Mouse (Mus musculus) WW6 (cell line): Measurements from ENCODE around the gene Clgn.
A peak's percentile ranks its signal among the peaks of the same experiment; 100 is the strongest.

Experiments
- DNase-seq: peaks from one replicate; pipeline ENCODE4 v3.0.0-alpha.2; 2013; ENCODE audit warnings: low read depth, low spot score

Clgn gene

DNA sequence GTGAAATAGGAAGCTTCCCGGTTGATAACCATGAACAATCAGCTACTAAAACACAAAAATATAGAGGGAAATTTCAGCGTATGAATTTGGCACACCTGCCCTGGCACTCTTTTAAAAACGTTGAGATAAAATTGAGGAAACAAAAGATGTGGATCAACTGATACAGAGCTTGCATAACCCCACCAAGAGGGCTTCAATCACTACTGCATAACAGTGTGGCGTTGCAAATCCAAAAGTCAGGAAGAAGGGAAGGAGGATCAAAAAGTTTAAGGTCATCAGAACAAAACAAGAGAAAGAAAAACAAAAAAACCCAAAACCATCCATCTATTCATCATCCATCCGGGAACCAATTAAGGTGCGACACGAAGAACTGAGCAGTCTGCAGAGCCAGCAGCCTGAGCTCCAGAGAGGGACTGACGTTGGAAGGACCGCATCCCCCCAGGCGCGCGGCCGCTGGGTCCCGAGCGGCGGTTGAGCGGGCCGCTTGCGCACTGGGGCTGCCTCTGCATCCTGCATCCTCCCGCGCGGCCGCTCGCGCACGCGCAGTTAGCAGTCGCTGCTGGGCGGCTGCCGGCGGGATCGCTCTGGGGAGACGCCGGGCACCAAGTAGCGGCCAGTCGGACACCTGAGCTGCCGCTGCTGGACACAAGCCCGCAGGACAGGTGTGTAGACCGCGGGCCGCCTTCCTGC, at the start of gene Clgn:
Gene Clgn (plus strand): TSS at position 552 of the 690 bp plus-strand sequence.
- peak; percentile 56 for DNase-seq

DNA sequence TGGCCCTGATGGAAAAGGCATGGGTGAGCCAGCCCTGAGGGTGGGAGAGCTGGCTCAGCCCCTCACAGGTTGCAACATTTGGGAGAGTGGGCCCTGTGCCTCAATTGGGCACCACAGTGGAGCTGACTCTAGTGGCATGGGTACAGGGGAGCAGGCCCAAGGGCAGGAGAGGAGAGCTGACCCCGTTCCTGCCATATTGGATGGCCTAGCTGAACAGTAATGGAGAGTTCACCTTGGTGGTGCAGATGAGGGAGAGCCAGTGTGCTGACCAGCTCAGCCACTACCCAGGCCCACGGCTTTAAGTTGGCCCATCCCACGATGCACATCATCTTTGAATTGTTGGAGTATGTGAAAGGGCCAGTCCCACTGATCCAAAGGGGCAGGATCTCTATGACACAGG, 47.6 kb upstream of the Clgn start:
- DNase-seq: no peak

DNA sequence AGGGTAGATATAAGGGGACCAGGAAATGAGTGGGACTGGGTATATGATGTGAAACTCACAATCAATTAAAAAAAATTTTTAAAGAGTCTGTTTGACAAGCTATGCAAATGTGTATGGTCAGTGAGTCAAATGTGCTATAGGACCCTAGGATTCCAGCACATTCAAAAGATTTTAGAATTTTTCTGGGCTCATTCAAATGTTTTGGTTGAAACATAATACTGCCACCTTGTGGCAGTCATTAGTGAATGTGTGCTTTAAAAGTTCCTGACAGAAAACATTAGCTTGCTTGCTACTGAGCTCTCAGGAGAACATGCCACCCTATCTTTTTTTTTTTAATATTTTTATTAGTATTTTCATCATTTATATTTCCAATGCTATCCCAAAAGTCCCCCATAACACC, 47.0 kb upstream of the Clgn start:
- no peak for DNase-seq

DNA sequence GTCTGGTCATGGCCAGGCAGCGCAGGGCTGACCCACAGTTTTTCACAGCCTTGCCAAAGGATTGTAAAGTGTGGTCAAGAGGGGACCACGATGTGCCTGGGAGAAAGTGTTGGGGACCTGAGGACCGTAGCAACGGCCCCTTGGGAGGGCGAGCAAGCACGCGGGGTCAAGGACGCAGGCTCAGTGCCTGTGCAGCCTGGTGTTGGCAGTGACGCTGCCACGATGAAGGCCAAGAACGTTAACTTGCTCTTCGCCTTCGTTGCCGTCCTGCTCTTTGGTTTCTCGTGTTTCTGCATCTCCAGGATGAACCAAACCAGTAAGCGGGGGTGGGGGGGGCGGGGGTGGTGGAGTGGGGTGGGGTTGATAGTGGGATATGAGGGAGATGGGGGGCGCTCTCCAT, 41.4 kb upstream of the Clgn start, which contains the start of gene Mgat4d:
Gene Mgat4d (plus strand): TSS at position 209 of the 400 bp plus-strand sequence.
- no peak for DNase-seq

DNA sequence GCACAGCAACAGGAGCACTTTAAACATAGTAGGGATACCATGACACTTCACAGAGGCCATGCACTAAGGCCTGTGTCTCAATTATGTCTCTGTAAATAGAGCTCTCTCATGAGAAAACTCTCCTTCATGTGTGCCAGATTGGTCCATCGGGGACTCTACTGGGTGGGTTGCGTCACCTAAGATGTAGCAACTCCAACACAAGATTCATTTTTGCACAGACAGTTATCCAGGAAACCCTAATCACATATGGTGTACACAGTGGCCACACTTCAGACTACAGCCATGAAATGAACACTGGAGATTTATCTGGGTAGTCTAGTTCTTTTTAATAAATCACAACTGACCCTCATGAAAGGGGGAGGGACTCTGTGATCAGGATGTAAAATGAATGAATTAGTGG, 38.4 kb upstream of the Clgn start:
- DNase-seq: no peak

DNA sequence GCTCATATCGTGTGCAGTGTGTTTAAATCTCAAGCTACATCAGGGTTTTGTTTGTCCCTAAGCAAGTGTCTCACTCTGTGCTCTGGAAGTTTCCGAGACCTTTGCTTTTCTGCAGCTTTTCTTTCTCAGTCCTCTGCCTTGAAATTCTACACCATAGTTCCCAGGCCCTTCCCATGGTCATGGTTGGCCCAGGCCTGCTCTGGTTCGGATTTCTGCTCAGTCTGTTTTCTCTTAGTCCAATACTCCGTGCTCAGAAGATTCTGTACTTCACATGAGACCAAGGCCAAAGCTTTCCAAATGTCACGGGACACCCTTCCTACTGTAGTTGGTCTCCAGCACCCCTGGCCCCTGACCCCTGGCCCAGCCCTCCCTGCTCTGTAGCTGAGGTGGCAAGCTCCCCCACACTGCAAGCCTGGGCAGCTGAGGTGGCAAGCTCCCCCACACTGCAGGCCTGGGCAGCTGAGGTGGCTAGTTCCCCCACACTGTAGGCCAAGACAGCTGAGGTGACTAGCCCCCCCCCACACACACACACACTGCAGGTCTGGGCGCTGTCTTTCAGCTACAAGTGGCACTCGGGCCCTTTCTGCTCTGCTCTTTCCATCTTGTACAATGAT, 26.4 kb upstream of the Clgn start:
- DNase-seq: no peak

DNA sequence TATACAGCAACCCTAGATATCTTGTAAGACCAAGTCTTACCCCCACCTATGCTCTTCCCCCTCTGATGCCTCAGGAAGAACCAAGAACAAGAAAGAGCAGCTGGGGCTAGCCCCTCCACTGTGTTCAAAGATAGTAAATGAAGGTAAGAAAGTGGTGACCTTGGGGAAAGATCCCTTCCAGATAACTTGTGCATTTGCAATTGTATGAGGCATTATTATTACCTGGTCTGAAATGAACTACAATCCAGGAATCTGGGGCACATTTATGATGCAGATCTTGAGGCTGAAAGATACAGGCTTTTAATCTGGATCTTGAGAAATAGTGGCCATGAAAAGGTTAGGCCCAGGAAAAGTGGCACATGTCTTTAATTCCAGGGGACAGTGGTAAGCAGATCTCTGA, 12.4 kb upstream of the Clgn start:
- DNase-seq: no peak

DNA sequence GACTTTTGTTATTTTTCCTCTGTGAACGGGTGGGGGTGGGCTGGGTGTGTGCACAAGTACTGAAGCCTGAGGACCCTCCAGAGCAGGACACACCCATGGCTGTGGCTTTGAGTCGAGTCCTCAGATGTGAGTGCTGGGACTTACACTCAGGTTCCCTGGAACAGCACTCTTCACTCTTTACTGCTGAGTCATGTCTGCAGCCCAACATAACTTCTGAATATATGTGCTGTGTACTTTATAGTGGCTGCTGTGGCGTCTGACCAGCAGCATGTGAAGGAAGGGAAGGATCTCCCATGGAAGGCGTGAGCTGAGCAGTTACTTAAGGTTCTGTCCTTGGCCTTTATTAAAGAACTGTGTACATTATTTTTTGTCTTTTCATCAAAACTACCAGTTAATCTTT, 9.5 kb upstream of the Clgn start:
- no peak for DNase-seq

DNA sequence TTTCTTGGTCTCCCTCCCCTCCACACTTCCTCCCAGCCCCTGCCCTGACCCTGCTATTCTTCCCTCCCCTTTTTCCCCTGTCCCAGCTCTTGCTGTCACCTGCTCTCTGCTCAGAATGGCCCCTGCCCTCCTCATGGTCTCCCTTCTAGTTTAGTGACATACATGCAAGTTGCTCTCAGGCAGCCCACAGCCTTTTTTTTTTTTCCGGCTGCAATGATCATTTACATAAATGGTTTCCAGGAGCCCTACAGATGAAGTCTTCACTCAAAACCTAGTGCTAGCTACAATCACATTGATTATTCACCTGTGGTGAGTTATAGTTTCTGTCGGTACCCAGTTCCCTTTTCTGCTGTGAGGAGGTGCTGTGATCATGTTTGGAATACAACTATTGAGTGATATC, 8.7 kb upstream of the Clgn start:
- DNase-seq: no peak

DNA sequence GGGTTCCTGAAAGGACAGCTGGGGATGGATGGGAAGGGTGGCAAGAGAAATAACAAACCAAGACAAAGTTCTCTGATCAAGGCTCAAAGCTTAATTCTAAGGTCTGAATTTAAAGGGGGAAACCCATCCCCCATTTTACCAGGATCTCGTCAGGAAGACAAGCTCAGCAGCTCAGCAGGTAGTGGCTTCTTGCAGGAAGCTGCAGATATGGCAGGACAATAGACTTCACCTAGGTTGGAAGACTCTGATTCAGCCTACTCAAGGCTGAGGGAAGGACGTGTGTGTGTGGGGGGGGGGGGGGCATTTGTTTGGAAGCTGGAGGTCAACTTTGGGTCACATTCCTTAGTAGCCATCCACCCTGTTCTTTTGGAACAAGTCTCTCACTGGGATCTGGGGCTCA, 6.8 kb upstream of the Clgn start:
- DNase-seq: no peak

DNA sequence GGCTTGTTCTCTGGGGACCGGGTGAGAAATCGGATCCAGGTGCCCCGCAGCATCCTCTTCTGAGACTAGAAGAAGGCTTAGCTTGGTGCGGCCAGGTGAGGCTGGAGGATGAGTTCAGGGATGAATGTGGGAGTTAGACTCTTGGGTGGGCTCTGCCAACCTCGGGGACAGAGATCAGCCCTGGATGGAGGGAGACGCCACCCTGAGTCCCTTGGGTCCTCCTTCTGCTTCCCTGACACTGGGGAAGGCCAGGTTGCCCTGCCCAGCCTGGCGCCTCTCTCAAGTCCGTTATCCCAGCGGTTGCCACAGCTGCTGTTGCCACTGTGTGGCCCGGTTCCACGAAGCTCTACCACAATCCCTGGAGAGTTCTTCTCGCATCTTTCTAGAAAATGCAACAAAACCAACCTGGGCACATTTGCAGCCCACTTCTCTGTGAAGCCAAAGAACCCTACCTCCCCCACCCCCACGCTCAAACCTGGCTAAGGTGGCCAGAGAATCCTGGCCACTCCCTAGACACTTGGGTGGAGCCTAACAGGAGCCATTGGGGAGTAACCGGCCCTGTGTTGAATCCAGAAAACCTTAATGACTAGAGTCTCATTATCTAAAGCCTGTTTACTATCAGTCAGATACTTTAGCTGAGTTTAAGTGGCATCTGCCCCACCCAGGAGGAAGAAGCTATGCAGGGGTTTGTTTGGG, 487 bp downstream of the Clgn start:
- no peak for DNase-seq

DNA sequence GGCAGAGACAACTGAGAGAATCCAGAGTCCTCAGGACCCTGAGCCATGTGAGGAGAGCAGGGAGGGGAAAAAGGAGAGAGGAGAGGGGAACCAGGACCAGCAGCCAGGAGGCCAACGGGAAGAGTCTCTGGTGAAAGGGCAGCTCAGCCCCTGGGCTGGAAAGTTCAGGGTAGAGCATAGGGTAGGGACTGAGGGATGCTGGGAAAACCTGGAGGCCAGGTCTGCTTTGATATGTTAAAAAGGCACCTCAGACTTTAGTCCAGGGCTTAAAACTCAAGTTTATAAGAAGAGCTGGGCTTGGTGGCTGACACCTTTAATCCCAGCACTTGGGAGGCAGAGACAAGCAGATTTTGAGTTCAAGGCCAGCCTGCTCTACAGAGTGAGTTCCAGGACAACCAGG, 2.9 kb downstream of the Clgn start:
- DNase-seq: no peak

DNA sequence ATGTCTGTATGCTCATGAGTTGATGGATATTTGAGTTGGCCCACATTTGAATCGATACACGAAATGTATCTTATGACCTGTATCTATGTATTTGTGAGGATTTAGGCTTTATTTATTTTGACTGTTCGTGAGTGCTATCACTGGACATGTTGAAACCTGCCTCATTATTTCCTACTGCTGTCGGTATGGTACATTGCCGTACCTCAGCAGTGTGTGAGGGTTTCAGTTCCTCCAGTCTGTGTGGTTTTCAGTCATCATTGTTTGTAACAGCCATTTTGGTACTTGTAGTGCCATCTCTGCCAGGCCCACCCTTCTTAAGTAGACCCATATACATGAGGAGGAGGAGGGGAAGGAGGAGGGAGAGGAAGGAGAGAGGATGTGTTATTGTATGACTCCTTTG, 4.7 kb downstream of the Clgn start:
- no peak for DNase-seq

DNA sequence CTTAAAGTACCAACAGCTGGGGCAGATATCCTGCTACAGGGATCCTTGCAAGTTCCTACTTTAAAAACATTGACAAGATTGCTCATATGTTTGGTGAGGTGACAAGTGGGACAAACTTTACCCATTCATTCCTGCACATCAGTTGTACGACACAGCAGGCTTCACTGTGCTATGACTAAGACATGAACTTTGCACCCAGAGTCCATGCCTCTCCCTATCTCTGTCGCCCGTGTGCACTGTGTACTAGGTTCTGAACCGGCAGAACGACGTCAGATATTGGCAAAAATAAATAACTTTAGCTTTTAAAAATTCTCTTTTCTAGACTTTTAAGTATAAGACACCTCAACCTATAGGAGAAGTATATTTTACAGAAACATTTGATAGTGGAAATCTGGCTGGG, 7.0 kb downstream of the Clgn start:
- no peak for DNase-seq

DNA sequence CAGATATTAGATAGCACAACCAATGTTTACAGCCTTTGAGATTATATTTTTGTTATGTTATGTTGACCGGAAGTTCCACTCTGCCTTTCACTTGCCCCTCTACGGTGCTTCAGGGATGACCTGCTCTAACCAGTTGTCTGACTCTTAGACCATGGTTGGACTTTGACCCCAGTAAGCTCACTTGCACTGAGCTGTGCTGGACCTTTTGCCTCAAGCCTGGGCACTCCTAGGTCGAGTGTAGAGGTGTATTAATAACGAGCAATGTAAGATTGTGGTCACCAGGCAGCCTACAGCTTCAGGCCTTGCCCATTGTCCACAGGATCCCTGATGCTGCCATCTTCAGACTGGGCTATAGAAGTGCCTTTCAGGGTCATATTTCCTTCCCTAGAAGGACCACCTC, 8.1 kb downstream of the Clgn start:
- DNase-seq: no peak

DNA sequence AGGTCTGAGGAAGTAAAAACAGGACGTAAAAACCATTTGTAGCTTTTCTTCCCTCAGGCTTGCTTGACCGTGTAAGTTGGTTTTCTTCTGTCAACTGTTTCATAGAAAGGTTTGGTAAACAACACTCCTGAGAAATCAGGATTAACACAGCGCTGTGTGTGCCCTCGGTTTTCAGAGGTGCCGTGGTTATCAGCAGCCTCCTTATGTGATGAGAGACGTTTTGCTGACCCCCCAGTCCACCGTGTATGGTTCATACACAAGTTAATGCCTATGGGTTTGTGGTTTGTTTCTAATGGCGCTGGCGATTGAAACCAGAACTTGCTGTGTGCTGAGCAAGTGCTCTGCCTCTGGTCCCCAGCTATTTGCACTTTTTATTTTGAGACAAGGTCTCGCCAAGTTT, 15.9 kb downstream of the Clgn start:
- DNase-seq: no peak

DNA sequence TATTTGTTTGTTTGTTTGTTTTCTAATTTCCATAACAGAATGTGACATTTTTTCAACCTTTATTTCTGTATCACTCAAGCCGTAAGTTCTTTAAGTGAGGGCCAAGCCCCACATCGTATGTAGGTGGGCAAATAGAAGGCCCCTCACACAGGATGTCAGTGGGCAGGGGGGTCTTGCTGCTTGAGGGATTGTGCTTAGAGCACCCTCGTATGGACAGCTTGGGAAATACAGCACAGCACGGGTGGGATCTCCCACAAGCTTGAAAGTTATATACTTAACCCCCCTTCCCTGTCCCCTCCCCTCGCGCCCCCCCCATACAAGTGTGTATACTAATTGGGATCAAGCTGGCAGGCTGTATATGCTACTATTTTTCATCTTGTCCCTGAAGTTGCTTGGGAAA, 17.2 kb downstream of the Clgn start:
- no peak for DNase-seq

DNA sequence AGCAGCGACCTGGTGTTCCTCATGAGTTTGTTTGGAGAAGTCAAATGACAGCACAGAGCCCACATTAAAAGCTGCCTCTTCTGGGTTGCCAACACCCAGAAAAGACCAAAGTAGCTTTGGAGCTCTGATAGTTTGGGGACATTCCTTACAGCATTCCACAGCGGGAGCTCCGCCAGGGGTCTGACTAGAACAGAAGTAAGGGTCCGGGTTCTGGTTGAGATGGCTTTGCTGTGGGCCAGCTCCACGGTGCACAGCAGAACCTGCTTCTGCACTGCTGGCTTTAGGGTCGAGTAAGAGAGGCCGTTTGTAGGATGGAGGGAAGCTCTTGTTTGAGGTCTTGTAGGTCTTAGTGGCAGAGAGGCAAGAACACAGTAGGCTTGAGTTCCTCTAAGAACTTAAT, 18.8 kb downstream of the Clgn start:
- DNase-seq: no peak

DNA sequence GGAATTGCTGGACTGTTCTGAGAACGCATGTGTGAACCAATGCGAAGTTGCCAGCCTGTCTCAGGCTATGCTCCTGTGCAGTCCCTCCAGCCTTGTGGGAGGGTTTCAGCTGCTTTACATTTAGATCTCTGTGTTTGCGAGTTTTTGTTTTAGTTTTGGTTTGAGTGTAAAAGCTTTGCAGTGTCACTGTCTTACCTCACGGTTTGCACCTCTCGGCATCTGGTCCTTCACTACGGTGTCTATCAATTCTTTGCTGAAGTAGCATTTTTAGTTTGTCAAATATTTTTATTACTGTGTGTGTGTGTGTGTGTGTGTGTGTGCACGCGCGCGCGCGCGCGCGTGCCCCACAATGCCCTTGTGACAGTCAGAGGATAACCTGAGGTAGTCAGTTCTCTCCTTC, 27.2 kb downstream of the Clgn start:
- no peak for DNase-seq

DNA sequence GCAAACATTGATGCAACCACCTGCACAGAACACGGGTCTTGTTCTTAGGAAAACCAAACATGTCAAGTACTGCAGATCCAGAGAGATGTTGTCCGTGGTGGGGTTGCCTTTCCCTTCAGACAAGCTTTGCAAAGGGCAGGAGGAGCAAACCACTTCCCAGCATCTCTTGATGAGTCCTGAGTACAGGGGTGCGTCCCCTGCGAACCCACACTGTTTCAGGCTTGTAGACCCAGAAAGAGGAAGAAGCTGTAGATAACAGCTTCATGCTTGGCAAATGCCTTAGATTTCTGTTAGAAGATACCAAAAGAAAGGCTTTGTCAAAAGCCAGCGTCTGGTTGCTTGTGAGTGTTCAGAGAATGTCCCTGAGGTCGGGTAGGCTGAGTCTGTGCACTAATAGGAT, 28.3 kb downstream of the Clgn start:
- DNase-seq: no peak

DNA sequence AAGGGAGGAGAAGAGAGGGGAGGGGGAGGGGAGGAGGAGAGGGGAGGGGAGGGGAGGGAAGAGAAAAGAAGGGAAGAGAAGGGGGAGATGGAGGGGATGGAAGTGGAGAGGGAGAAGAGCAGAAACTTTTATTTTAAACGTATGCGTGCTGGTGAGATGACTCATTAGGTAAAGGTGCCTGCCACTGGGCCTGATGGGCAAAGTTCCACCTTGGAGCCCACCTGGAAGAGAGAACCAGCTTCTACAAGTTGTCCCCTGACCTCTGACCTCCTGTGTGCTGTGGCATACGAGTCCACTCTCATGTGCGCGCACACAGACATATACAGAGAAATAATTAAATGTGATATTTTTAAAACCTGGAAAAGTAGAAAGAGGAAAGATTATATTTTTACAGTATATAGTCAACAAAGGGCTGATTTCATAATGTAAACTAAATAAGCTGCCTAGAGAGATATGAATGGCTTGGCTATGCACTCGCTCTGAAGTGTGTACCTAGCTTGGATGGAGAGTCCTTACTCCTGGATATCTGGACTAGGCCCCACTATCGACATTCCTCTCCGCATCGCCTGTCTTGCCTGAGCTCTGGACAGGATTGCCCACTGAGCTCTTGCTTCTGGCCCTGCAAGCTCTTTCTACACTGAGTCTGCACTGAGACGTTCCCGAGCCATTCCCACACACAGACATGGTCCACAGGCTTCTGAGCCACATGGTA, 29.3 kb downstream of the Clgn start:
- no peak for DNase-seq

DNA sequence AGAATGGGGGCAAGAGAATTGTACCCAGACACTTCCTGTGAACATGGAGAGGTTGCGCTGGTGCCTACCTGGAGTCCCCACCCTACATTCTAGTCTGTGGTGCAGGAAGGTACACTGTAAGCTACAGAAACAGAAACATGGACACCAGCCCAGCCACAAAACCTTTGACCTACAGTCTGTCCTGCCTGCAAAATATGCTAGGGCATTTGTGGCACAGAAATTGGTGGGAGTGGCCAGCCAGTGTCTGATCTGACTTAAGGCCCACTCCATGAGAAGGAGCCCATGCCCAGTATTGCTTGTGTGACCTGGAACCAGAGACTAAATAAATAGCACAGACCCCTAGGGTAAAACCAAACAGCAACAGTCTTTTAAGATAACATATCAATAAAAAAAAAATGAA, 31.7 kb downstream of the Clgn start:
- DNase-seq: no peak
